Mouse (Mus musculus) brown adipose tissue, adult 24 weeks (tissue): ENCODE measurements around the gene Wwox. TPM values are rescaled to one million over a fixed set of nuclear protein-coding genes. Genes with fewer than 3 reads are reported as not detected.

ENCODE experiments used
- H3K27ac ChIP-seq: fragments of 200-500 bp; replicated peaks from 2 replicates; pipeline ENCODE4 v1.5.1; 2012; ENCODE audit warnings: low read depth, mild to moderate bottlenecking, low read length
- H3K4me1 ChIP-seq: fragments of 200-500 bp; 2 replicates; pipeline ENCODE4 v1.6.1; 2012; ENCODE audit warnings: low read length, mixed read lengths; ENCODE audit not compliant: control insufficient read depth, insufficient read depth, insufficient read length
- H3K4me3 ChIP-seq: fragments of 200-500 bp; 2 replicates; pipeline ENCODE4 v1.5.1; 2012; ENCODE audit warnings: low read depth, mild to moderate bottlenecking, low read length, moderate library complexity; ENCODE audit not compliant: insufficient read depth
- polyA plus RNA-seq: library from polyadenylated mRNA; stranded (reverse); fragments of >200 nt; gene quantifications from 2 replicates; pipeline ENCODE4 v1.2.4, GENCODE M21; 2012; ENCODE audit not compliant: missing spikeins, insufficient read depth, insufficient read length

Gene Wwox
- polyA plus RNA-seq, 1 experiment: 11.8 TPM

GRCm38 (mm10) chr8:115312371-115312770 lies 872.9 kb downstream of the Wwox start:
- Histone ChIP-seq H3K4me3 (no peak overlapping the region), H3K4me1 (no peaks in the 10 kb centered on the region), H3K27ac (no peak overlapping the region)

GRCm38 (mm10) chr8:115322501-115322900 lies 883.0 kb downstream of the Wwox start:
- no peak overlapping the region for H3K27ac ChIP-seq
- no peak overlapping the region for H3K4me3 ChIP-seq
- no peaks in the 10 kb centered on the region for H3K4me1 ChIP-seq

- Histone ChIP-seq H3K4me1 (no peaks in the 10 kb centered on the region), H3K27ac (no peak overlapping the region), H3K4me3 (no peak overlapping the region)
Measured at GRCm38 (mm10) chr8:115330671-115331070, 891.2 kb downstream of the Wwox start.

- no peaks in the 10 kb centered on the region for H3K4me1 ChIP-seq
- H3K4me3 ChIP-seq: no peak overlapping the region
- H3K27ac ChIP-seq: no peak overlapping the region
Measured at GRCm38 (mm10) chr8:115333972-115334371, 894.5 kb downstream of the Wwox start.

- Histone ChIP-seq H3K4me1 (no peaks in the 10 kb centered on the region), H3K4me3 (no peak overlapping the region), H3K27ac (no peak overlapping the region)
Measured at GRCm38 (mm10) chr8:115336361-115336760, 896.9 kb downstream of the Wwox start.

GRCm38 (mm10) chr8:115348704-115349103 lies 909.2 kb downstream of the Wwox start:
- no peak overlapping the region for H3K4me3 ChIP-seq
- no peaks in the 10 kb centered on the region for H3K4me1 ChIP-seq

GRCm38 (mm10) chr8:115350707-115351106 lies 911.3 kb downstream of the Wwox start:
- Histone ChIP-seq H3K4me3 (no peak overlapping the region), H3K27ac (no peak overlapping the region), H3K4me1 (no peaks in the 10 kb centered on the region)

More at GRCm38 (mm10) chr8:115348704-115349103, 909.2 kb downstream of the Wwox start:
- H3K27ac ChIP-seq: no peak overlapping the region

GRCm38 (mm10) chr8:115357663-115358335 lies 918.3 kb downstream of the Wwox start:
- H3K4me3 ChIP-seq: no peak overlapping the region
- H3K4me1 ChIP-seq: no peaks in the 10 kb centered on the region
- no peak overlapping the region for H3K27ac ChIP-seq

- H3K4me3 ChIP-seq: no peak overlapping the region
- H3K27ac ChIP-seq: no peak overlapping the region
- H3K4me1 ChIP-seq: no peaks in the 10 kb centered on the region
Measured at GRCm38 (mm10) chr8:115358481-115358880, 919.0 kb downstream of the Wwox start.

GRCm38 (mm10) chr8:115359701-115360100 lies 920.2 kb downstream of the Wwox start:
- Histone ChIP-seq H3K4me3 (no peak overlapping the region), H3K4me1 (no peaks in the 10 kb centered on the region), H3K27ac (no peak overlapping the region)

GRCm38 (mm10) chr8:115362518-115362917 lies 923.1 kb downstream of the Wwox start:
- Histone ChIP-seq H3K4me1 (no peaks in the 10 kb centered on the region), H3K4me3 (no peak overlapping the region), H3K27ac (no peak overlapping the region)

- Histone ChIP-seq H3K4me3 (no peak overlapping the region), H3K4me1 (no peaks in the 10 kb centered on the region; the same call in 1 of the 2 replicates), H3K27ac (no peak overlapping the region)
Measured at GRCm38 (mm10) chr8:115374957-115375356, 935.5 kb downstream of the Wwox start.

- no peak overlapping the region for H3K4me3 ChIP-seq
- H3K4me1 ChIP-seq: no peaks in the 10 kb centered on the region; the same call in 1 of the 2 replicates
- no peak overlapping the region for H3K27ac ChIP-seq
Measured at GRCm38 (mm10) chr8:115375361-115376047, 936.0 kb downstream of the Wwox start.

- H3K27ac ChIP-seq: no peak overlapping the region
- H3K4me3 ChIP-seq: no peak overlapping the region
- H3K4me1 ChIP-seq: no peaks in the 10 kb centered on the region; the same call in 1 of the 2 replicates
Measured at GRCm38 (mm10) chr8:115377321-115377720, 937.9 kb downstream of the Wwox start.

- Histone ChIP-seq H3K27ac (no peak overlapping the region), H3K4me3 (no peak overlapping the region), H3K4me1 (no peaks in the 10 kb centered on the region; the same call in 1 of the 2 replicates)
Measured at GRCm38 (mm10) chr8:115380017-115380416, 940.6 kb downstream of the Wwox start.
